Mouse (Mus musculus) ES-Bruce4 (cell line): ENCODE results near the gene Pphln1.
A peak's percentile ranks its signal among the peaks of the same experiment; 100 is the strongest.

Experiments
- CTCF ChIP-seq: IDR thresholded peaks from one replicate; pipeline ENCODE4 v1.8.1; 2011; ENCODE audit warnings: low read depth, low read length
- POLR2A ChIP-seq: IDR thresholded peaks from one replicate; pipeline ENCODE4 v1.8.1; 2011; ENCODE audit warnings: low read length; ENCODE audit not compliant: insufficient read depth

DNA sequence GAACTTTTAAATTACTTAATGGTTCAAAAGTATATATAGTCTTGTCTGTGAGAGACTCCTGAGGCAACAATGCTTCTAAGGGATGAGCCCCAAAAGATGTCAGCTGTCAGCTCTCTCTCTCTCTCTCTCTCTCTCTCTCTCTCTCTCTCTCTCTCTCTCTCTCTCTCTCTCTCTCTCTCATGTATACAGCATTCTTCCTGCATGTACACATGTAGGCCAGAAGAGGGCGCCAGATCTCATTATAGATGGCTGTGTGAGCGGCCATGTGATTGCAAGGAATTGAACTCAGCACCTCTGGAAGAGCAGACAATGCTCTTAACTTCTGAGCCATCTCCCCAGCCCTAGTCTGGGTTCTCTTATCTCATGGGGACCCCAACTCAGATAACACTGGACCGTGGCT is 19.0 kb upstream of the Pphln1 start:
- TF ChIP-seq CTCF (peak; percentile 19), POLR2A (no peak)
